Comparison of ENCODE assay signal across 10 mouse cellular contexts in the genomic region with DNA sequence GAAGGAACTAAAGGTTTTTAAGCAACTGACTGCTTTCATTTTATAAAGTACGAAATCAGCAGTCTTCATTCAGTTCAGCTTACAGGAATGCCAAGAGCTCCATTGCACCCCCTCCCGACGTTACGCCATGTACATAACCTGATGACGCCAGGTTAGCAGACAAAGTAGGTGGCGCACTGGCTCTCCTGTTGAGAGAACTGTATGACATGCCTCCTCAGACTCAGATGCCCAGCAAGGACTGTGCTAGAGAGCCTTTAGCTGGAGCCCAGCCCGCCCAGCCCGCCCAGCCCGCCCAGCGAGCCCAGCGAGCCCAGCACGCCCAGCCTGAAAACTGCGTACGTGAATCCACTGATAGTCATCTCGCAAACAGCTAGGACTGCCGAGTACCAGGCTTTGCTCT. TPM values are rescaled to one million over a fixed set of nuclear protein-coding genes. Genes with fewer than 3 reads are reported as not detected.
A peak's percentile ranks its signal among the peaks of the same experiment; 100 is the strongest.
DNase-seq lines count a peak whose midpoint lies in the region; ATAC-seq and TF ChIP-seq lines count a peak whose summit lies in the region.
"Had no signal": no experiment of that assay in that cellular context is flagged by ENCODE, and none has a peak within 500 bp of the region (broad histone marks: within the 10 kb centered on the region; RNA-seq: fewer than 3 reads in every experiment).

No protein-coding gene starts in this region.

- TF ChIP-seq EP300 in liver, postnatal 0 days (IDR thresholded peaks at IDR 0.05; ENCODE audit: low read depth) = no peak

- intact Hi-C loops in left cerebral cortex, adult 2 months (cut with DNase I) = no loop called here

- peak overlapping the region; percentile 24; the same call in 1 of the 2 replicates for H3K4me2 ChIP-seq in embryonic facial prominence, embryonic 13.5 days
- H3K4me2 ChIP-seq in hindbrain, postnatal 0 days (ENCODE audit: low read depth, low read length) = no peak overlapping the region
- no peak overlapping the region for H3K4me2 ChIP-seq in liver, postnatal 0 days (ENCODE audit: low read depth, low read length)

- H3K27ac ChIP-seq in layer of hippocampus, adult 2 months = no peak overlapping the region
- H3K27ac ChIP-seq in embryonic facial prominence, embryonic 13.5 days = no peak overlapping the region
- no peak overlapping the region for H3K27ac ChIP-seq in hindbrain, postnatal 0 days
- no peak overlapping the region for H3K27ac ChIP-seq in liver, postnatal 0 days (ENCODE audit: low read depth)
- no peak overlapping the region for H3K27ac ChIP-seq in thymus, adult 2 months (ENCODE audit: control insufficient read depth, insufficient read depth, low read length)
- H3K27ac ChIP-seq in left cerebral cortex, adult 2 months = no peak overlapping the region

- no peak; the same call in 1 of the 2 replicates for TF ChIP-seq CTCF in layer of hippocampus, adult 2 months (conservative IDR thresholded peaks at IDR 0.05)
- TF ChIP-seq CTCF in hindbrain, postnatal 0 days (IDR thresholded peaks at IDR 0.05; ENCODE audit: low read depth) = no peak
- peak; percentile 47 for TF ChIP-seq CTCF in liver, postnatal 0 days (IDR thresholded peaks at IDR 0.05; ENCODE audit: low read depth)
- no peak for TF ChIP-seq CTCF in thymus, adult 2 months (IDR thresholded peaks at IDR 0.05; ENCODE audit: borderline replicate concordance, control insufficient read depth, extremely low read depth, insufficient read depth, low read length, poor library complexity)
- TF ChIP-seq CTCF in left cerebral cortex, adult 2 months (IDR thresholded peaks at IDR 0.05) = no peak; the same call in none of the 2 replicates

- peak; percentile 66; the same call in 1 of the 2 replicates for ATAC-seq in embryonic facial prominence, embryonic 13.5 days (ENCODE audit: insufficient number of reproducible peaks, insufficient read depth, low FRiP score, low TSS enrichment, low read depth)
- 0 out of 2 replicates have a peak, but pooled peaks have one; percentile 11 for ATAC-seq in hindbrain, postnatal 0 days
- peak; percentile 96 for ATAC-seq in liver, postnatal 0 days
- ATAC-seq: Patski had no signal

- peaks cover 11% of the 10 kb centered on the region for H3K36me3 ChIP-seq in embryonic facial prominence, embryonic 13.5 days
- H3K36me3 ChIP-seq in hindbrain, postnatal 0 days (ENCODE audit: insufficient read depth, low read length) = peaks cover 5% of the 10 kb centered on the region; the same call in 1 of the 2 replicates
- H3K36me3 ChIP-seq in liver, postnatal 0 days (replicated peaks; ENCODE audit: insufficient read depth, low read length) = no peaks in the 10 kb centered on the region
- H3K36me3 ChIP-seq in thymus, adult 2 months (ENCODE audit: control insufficient read depth, insufficient read depth, low read length) = no peaks in the 10 kb centered on the region

- no peak overlapping the region for H3K9ac ChIP-seq in embryonic facial prominence, embryonic 13.5 days
- H3K9ac ChIP-seq in hindbrain, postnatal 0 days (replicated peaks; ENCODE audit: low read length) = no peak overlapping the region
- no peak overlapping the region for H3K9ac ChIP-seq in liver, postnatal 0 days (replicated peaks)

- 54% methylated on average over 16 of the region's 16 CpGs for WGBS in embryonic facial prominence, embryonic 13.5 days
- WGBS in hindbrain, postnatal 0 days = 77% methylated on average over 16 of the region's 16 CpGs
- 37% methylated on average over 16 of the region's 16 CpGs for WGBS in liver, postnatal 0 days (ENCODE audit: insufficient replicate concordance)
- WGBS in thymus, adult 2 months = 81% methylated on average over 16 of the region's 16 CpGs

- H3K27me3 ChIP-seq in embryonic facial prominence, embryonic 13.5 days = no peaks in the 10 kb centered on the region
- no peaks in the 10 kb centered on the region for H3K27me3 ChIP-seq in hindbrain, postnatal 0 days (ENCODE audit: insufficient read depth, low read length)
- no peaks in the 10 kb centered on the region for H3K27me3 ChIP-seq in liver, postnatal 0 days (ENCODE audit: insufficient read depth, low read length)
- H3K27me3 ChIP-seq in thymus, adult 2 months (ENCODE audit: control insufficient read depth, insufficient read depth, low read length) = no peaks in the 10 kb centered on the region
- H3K27me3 ChIP-seq: Patski had no signal

- DNase-seq in layer of hippocampus, adult 2 months (ENCODE audit: low spot score in 2 of 2) = no peak
- DNase-seq in layer of hippocampus, adult 8-10 months (ENCODE audit: low spot score in 2 of 2) = no peak
- no peak for DNase-seq in hindbrain, postnatal 0 days (ENCODE audit: low spot score)
- peak; percentile 57 for DNase-seq in liver, postnatal 0 days
- DNase-seq in thymus, adult 2 months = peak; percentile 73
- no peak for DNase-seq in left cerebral cortex, adult 2 months (ENCODE audit: extremely low spot score in 1 of 2, low spot score in 2 of 2)
- DNase-seq in left cerebral cortex, adult 9 months (ENCODE audit: low spot score in 2 of 2) = no peak

- H3K9me3 ChIP-seq in embryonic facial prominence, embryonic 13.5 days = no peaks in the 10 kb centered on the region
- no peaks in the 10 kb centered on the region for H3K9me3 ChIP-seq in hindbrain, postnatal 0 days (ENCODE audit: low read length)
- no peaks in the 10 kb centered on the region for H3K9me3 ChIP-seq in liver, postnatal 0 days (ENCODE audit: low read length)

- peaks cover 5% of the 10 kb centered on the region; the same call in 1 of the 2 replicates for H3K4me1 ChIP-seq in embryonic facial prominence, embryonic 13.5 days
- no peaks in the 10 kb centered on the region for H3K4me1 ChIP-seq in hindbrain, postnatal 0 days (ENCODE audit: insufficient read depth, low read length)
- H3K4me1 ChIP-seq in liver, postnatal 0 days (ENCODE audit: insufficient read depth) = no peaks in the 10 kb centered on the region
- H3K4me1 ChIP-seq in thymus, adult 2 months (replicated peaks; ENCODE audit: control insufficient read depth, insufficient read depth, low read length) = peaks cover 10% of the 10 kb centered on the region

- no peak for TF ChIP-seq POLR2A in thymus, adult 2 months (IDR thresholded peaks at IDR 0.05; ENCODE audit: control insufficient read depth, extremely low read depth, insufficient read depth, low read length, poor library complexity)

- H3K4me3 ChIP-seq in layer of hippocampus, adult 2 months = peak overlapping the region; percentile 16; the same call in 1 of the 2 replicates
- no peak overlapping the region for H3K4me3 ChIP-seq in embryonic facial prominence, embryonic 13.5 days
- no peak overlapping the region for H3K4me3 ChIP-seq in hindbrain, postnatal 0 days (ENCODE audit: low read length)
- no peak overlapping the region for H3K4me3 ChIP-seq in liver, postnatal 0 days (ENCODE audit: low read depth, low read length)
- H3K4me3 ChIP-seq in thymus, adult 2 months (ENCODE audit: control insufficient read depth, insufficient read depth, low read length) = no peak overlapping the region
- H3K4me3 ChIP-seq in left cerebral cortex, adult 2 months = no peak overlapping the region
- H3K4me3 ChIP-seq: myocyte had no signal

RNA-seq across cellular contexts. Expression of a gene that starts 11.3 kb away (rescaled TPM):
- 1 to 10 TPM; 2.0 to 2.1 TPM for total RNA-seq in layer of hippocampus, adult 2 months (2021)
- 1 to 10 TPM; 1.1 to 3.6 (median 2.5) TPM for total RNA-seq in layer of hippocampus, adult 8-10 months (2022)
- 2.6 and 2.7 TPM in 2 replicates for polyA plus RNA-seq in embryonic facial prominence, embryonic 13.5 days (2015; fragmentation: Nextera tagmentation; extraction: Ambion mirVana)
- total RNA-seq in hindbrain, postnatal 0 days (2014; rRNA removed) = 2.7 and 8.1 TPM in 2 replicates
- 3.4 and 3.9 TPM in 2 replicates for polyA plus RNA-seq in hindbrain, postnatal 0 days (2015; fragmentation: Nextera tagmentation; extraction: Ambion mirVana)
- polyA plus RNA-seq in liver, postnatal 0 days (2015; fragmentation: Nextera tagmentation; extraction: Ambion mirVana) = 0.34 and 0.39 TPM in 2 replicates
- 0.55 and 2.6 TPM in 2 replicates for polyA plus RNA-seq in thymus, adult 2 months (2012; rRNA removed)
- 1 to 10 TPM; 1.3 to 1.9 TPM for total RNA-seq in left cerebral cortex, adult 2 months (2021)

RNA-seq across cellular contexts. Expression of a gene that starts 49.7 kb away (rescaled TPM):
- 100 to 1,000 TPM; 143 to 157 TPM for total RNA-seq in layer of hippocampus, adult 2 months (2021)
- 100 to 1,000 TPM; 111 to 158 (median 139) TPM for total RNA-seq in layer of hippocampus, adult 8-10 months (2022)
- polyA plus RNA-seq in embryonic facial prominence, embryonic 13.5 days (2015; fragmentation: Nextera tagmentation; extraction: Ambion mirVana) = 6.0 and 7.0 TPM in 2 replicates
- 187 and 212 TPM in 2 replicates for total RNA-seq in hindbrain, postnatal 0 days (2014; rRNA removed)
- 47.8 and 51.6 TPM in 2 replicates for polyA plus RNA-seq in hindbrain, postnatal 0 days (2015; fragmentation: Nextera tagmentation; extraction: Ambion mirVana)
- polyA plus RNA-seq in liver, postnatal 0 days (2015; fragmentation: Nextera tagmentation; extraction: Ambion mirVana) = 0.18 and 0.21 TPM in 2 replicates
- polyA plus RNA-seq in thymus, adult 2 months (2012; rRNA removed) = 9.6 and 10.6 TPM in 2 replicates
- 100 to 1,000 TPM; 128 to 135 TPM for total RNA-seq in left cerebral cortex, adult 2 months (2021)

Comparison
In these comparisons a context has a peak if more than half of its experiments do, and no peak if none do; other contexts are left out.
1. DNase-seq: peak in liver, postnatal 0 days (single experiment) and thymus, adult 2 months (single experiment); none in layer of hippocampus, adult 2 months (0 of 2), layer of hippocampus, adult 8-10 months (0 of 2), hindbrain, postnatal 0 days (single experiment), left cerebral cortex, adult 2 months (0 of 2) and left cerebral cortex, adult 9 months (0 of 2).
2. ATAC-seq: peak in every context shown above with its lines; median percentile 96 in liver, postnatal 0 days; 66 in embryonic facial prominence, embryonic 13.5 days; 11 in hindbrain, postnatal 0 days.